In genomic region chr2:119896553-119897089, GRCm38 (mm10) we compare ENCODE assay signal across 8 mouse cellular contexts. TPM values are rescaled to one million over a fixed set of nuclear protein-coding genes. Genes with fewer than 3 reads are reported as not detected.
A peak's percentile ranks its signal among the peaks of the same experiment; 100 is the strongest.
DNase-seq lines count a peak whose midpoint lies in the region; ATAC-seq lines count a peak whose summit lies in the region.

No protein-coding gene starts in this region.

- intact Hi-C loops in heart, postnatal 14 days (cut with DNase I) = loop anchor here (5.0 kb wide), 1 partner anchor 99 kb away; the partner anchor contains the start of gene Tyro3

- H3K9me3 ChIP-seq in heart, embryonic 10.5 days = no peaks in the 10 kb centered on the region
- no peaks in the 10 kb centered on the region for H3K9me3 ChIP-seq in liver, embryonic 16.5 days (replicated peaks; ENCODE audit: control insufficient read depth, low read length)
- no peaks in the 10 kb centered on the region for H3K9me3 ChIP-seq in stomach, embryonic 16.5 days (replicated peaks; ENCODE audit: control insufficient read depth, low read length)

- DNase-seq in heart, embryonic 10.5 days (ENCODE audit: low spot score) = no peak
- no peak for DNase-seq in heart, adult 9 months (ENCODE audit: low spot score in 2 of 2)
- DNase-seq in heart, postnatal 14 days = peak; percentile 8
- DNase-seq in c-Kit-positive CD71-positive TER-119-positive erythroid progenitor cells, embryonic 14.5 days (ENCODE audit: low spot score) = no peak
- no peak for DNase-seq in urinary bladder, postnatal 36 days (ENCODE audit: low spot score in 2 of 2)

- peak; percentile 66 for ATAC-seq in liver, embryonic 16.5 days (ENCODE audit: low read depth)
- ATAC-seq in stomach, embryonic 16.5 days (ENCODE audit: insufficient read depth, low FRiP score) = peak; percentile 84

- 12% methylated on average over 19 of the region's 19 CpGs for WGBS in heart, embryonic 10.5 days
- WGBS in liver, embryonic 16.5 days (ENCODE audit: insufficient replicate concordance) = 12% methylated on average over 19 of the region's 19 CpGs
- WGBS in stomach, embryonic 16.5 days = 16% methylated on average over 19 of the region's 19 CpGs

- peak overlapping the region; percentile 68 for H3K4me3 ChIP-seq in heart, embryonic 10.5 days
- peak overlapping the region; percentile 61 for H3K4me3 ChIP-seq in brown adipose tissue, adult 24 weeks (ENCODE audit: insufficient read depth, low read depth, low read length)
- H3K4me3 ChIP-seq in liver, embryonic 16.5 days (ENCODE audit: low read depth, low read length) = peak overlapping the region; percentile 66
- H3K4me3 ChIP-seq in stomach, embryonic 16.5 days (replicated peaks; ENCODE audit: low read length) = peak overlapping the region; percentile 66

- peak overlapping the region; percentile 99 for H3K4me2 ChIP-seq in liver, embryonic 16.5 days (ENCODE audit: low read depth, low read length)
- peak overlapping the region; percentile 95 for H3K4me2 ChIP-seq in stomach, embryonic 16.5 days (ENCODE audit: low read depth, low read length)

- peaks cover 14% of the 10 kb centered on the region for H3K4me1 ChIP-seq in heart, embryonic 10.5 days
- H3K4me1 ChIP-seq in brown adipose tissue, adult 24 weeks (ENCODE audit: control insufficient read depth, insufficient read depth, insufficient read length, low read length) = peaks cover 7% of the 10 kb centered on the region
- peaks cover 14% of the 10 kb centered on the region for H3K4me1 ChIP-seq in liver, embryonic 16.5 days (ENCODE audit: control insufficient read depth, low read depth, low read length)
- H3K4me1 ChIP-seq in stomach, embryonic 16.5 days (ENCODE audit: control insufficient read depth, insufficient read depth, low read length) = peaks cover 11% of the 10 kb centered on the region

- H3K27ac ChIP-seq in heart, embryonic 10.5 days = peak overlapping the region; percentile 88
- H3K27ac ChIP-seq in brown adipose tissue, adult 24 weeks (replicated peaks; ENCODE audit: low read depth, low read length) = peak overlapping the region; percentile 69
- peak overlapping the region; percentile 94 for H3K27ac ChIP-seq in liver, embryonic 16.5 days (ENCODE audit: low read length)
- H3K27ac ChIP-seq in stomach, embryonic 16.5 days (ENCODE audit: low read length) = peak overlapping the region; percentile 96

- H3K36me3 ChIP-seq in heart, embryonic 10.5 days = no peaks in the 10 kb centered on the region; the same call in 1 of the 2 replicates
- H3K36me3 ChIP-seq in liver, embryonic 16.5 days (ENCODE audit: control insufficient read depth, insufficient read depth) = no peaks in the 10 kb centered on the region
- no peaks in the 10 kb centered on the region for H3K36me3 ChIP-seq in stomach, embryonic 16.5 days (ENCODE audit: control insufficient read depth, insufficient read depth, low read length)

- H3K27me3 ChIP-seq in heart, embryonic 10.5 days (ENCODE audit: insufficient read depth, poor library complexity, severe bottlenecking) = no peaks in the 10 kb centered on the region
- H3K27me3 ChIP-seq in liver, embryonic 16.5 days (ENCODE audit: control insufficient read depth, insufficient read depth, low read depth, low read length) = no peaks in the 10 kb centered on the region
- H3K27me3 ChIP-seq in stomach, embryonic 16.5 days (ENCODE audit: control insufficient read depth, insufficient read depth, low read length) = no peaks in the 10 kb centered on the region

- H3K9ac ChIP-seq in liver, embryonic 16.5 days (ENCODE audit: low read depth, low read length) = peak overlapping the region; percentile 41
- peak overlapping the region; percentile 78; the same call in 1 of the 2 replicates for H3K9ac ChIP-seq in stomach, embryonic 16.5 days (ENCODE audit: low read length)

RNA-seq across cellular contexts. Expression of gene Mga, which starts 0.4 kb away (rescaled TPM):
- 24.2 and 24.6 TPM in 2 replicates for polyA plus RNA-seq in heart, embryonic 10.5 days (2016; fragmentation: Nextera tagmentation; extraction: Ambion mirVana)
- polyA plus RNA-seq in brown adipose tissue, adult 24 weeks (2012; ENCODE audit: insufficient read depth, insufficient read length, missing spikeins) = 9.9 and 14.3 TPM in 2 replicates
- total RNA-seq in heart, postnatal 14 days (2021) = 10 to 100 TPM; 44.6 to 58.2 TPM
- 6.1 TPM in 2 replicates for polyA plus RNA-seq in liver, embryonic 16.5 days (2015; fragmentation: Nextera tagmentation; extraction: Ambion mirVana)
- 24.3 and 27.3 TPM in 2 replicates for polyA plus RNA-seq in stomach, embryonic 16.5 days (2015; fragmentation: Nextera tagmentation; extraction: Ambion mirVana)

Comparison
In these comparisons a context has a peak if more than half of its experiments do, and no peak if none do; other contexts are left out.
1. DNase-seq: peak in heart, postnatal 14 days (2 of 2); none in heart, embryonic 10.5 days (single experiment), heart, adult 9 months (0 of 2), c-Kit-positive CD71-positive TER-119-positive erythroid progenitor cells, embryonic 14.5 days (single experiment) and urinary bladder, postnatal 36 days (0 of 2).
2. Peak in every context shown above with its lines, with median percentiles within 50 percentile points of each other: H3K27ac ChIP-seq and H3K4me3 ChIP-seq.